Mouse (Mus musculus): ENCODE measurements around the gene Khdc1c. TPM values are rescaled to one million over a fixed set of nuclear protein-coding genes. Genes with fewer than 3 reads are reported as not detected.
"Not testable (repeated sequence)": the region's sequence is repeated elsewhere in the genome, so short reads cannot be mapped to it uniquely, and the experiment has no call there.

The Khdc1c gene
- polyA plus RNA-seq (2015; fragmentation: Nextera tagmentation; extraction: Ambion mirVana), result not detected in 2 replicates

- H3K27me3 ChIP-seq; H3K4me1 ChIP-seq; H3K9ac ChIP-seq; H3K9me3 ChIP-seq; H3K4me3 ChIP-seq; ATAC-seq (ENCODE audit: low FRiP score, low read depth); H3K27ac ChIP-seq; H3K4me2 ChIP-seq (replicated peaks); H3K36me3 ChIP-seq: not testable (repeated sequence)
- 65% methylated on average over 1 of the region's 1 CpGs for WGBS
Observed at GRCm38 (mm10) chr1:21368031-21368430, at the start of gene Khdc1c. Khdc1c (plus strand) TSS chr1:21368331.

GRCm38 (mm10) chr1:21320271-21320670, 47.9 kb upstream of the Khdc1c start:
- 91% methylated on average over 5 of the region's 5 CpGs for WGBS
- H3K9ac ChIP-seq; H3K27me3 ChIP-seq; H3K9me3 ChIP-seq; H3K4me3 ChIP-seq; ATAC-seq (ENCODE audit: low FRiP score, low read depth); H3K36me3 ChIP-seq; H3K27ac ChIP-seq; H3K4me1 ChIP-seq; H3K4me2 ChIP-seq (replicated peaks): not testable (repeated sequence)

DNA sequence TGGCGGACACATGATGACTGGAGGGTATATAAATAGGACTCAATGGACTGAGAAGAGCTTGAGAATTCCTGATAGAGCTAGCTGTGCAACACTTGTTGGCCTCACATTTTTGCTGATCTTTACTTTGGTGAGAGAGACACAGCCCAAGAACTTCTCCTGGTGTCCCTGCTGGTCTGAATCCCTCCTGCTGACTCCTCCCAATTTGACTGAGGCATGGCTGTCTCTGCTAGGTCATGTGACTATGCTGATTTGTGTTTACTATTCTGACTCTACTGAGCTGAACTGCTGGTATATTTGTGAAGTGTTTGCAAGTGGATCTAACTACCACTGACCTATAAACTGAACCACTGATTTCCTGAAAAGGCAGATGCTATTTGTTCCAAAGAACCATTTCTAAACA, 46.5 kb upstream of the Khdc1c start:
- no peaks in the 10 kb centered on the region for H3K27me3 ChIP-seq
- H3K36me3 ChIP-seq, result no peaks in the 10 kb centered on the region
- no peak for ATAC-seq (ENCODE audit: low FRiP score, low read depth)
- WGBS, result 87% methylated on average over 1 of the region's 1 CpGs
- H3K4me1 ChIP-seq, result no peaks in the 10 kb centered on the region
- no peak overlapping the region for H3K27ac ChIP-seq
- no peaks in the 10 kb centered on the region for H3K9me3 ChIP-seq
- H3K9ac ChIP-seq, result no peak overlapping the region
- no peak overlapping the region for H3K4me2 ChIP-seq (replicated peaks)
- no peak overlapping the region for H3K4me3 ChIP-seq

GRCm38 (mm10) chr1:21323996-21324574, 44.0 kb upstream of the Khdc1c start:
- H3K9me3 ChIP-seq, result no peaks in the 10 kb centered on the region
- H3K9ac ChIP-seq, result no peak overlapping the region
- WGBS, result 74% methylated on average over 1 of the region's 1 CpGs
- no peaks in the 10 kb centered on the region for H3K27me3 ChIP-seq
- no peak overlapping the region for H3K27ac ChIP-seq
- no peak for ATAC-seq (ENCODE audit: low FRiP score, low read depth)
- H3K4me3 ChIP-seq, result no peak overlapping the region
- no peaks in the 10 kb centered on the region for H3K4me1 ChIP-seq
- H3K36me3 ChIP-seq, result no peaks in the 10 kb centered on the region
- H3K4me2 ChIP-seq (replicated peaks), result no peak overlapping the region

GRCm38 (mm10) chr1:21324633-21325032, 43.5 kb upstream of the Khdc1c start:
- ATAC-seq (ENCODE audit: low FRiP score, low read depth), result no peak
- Histone ChIP-seq H3K9me3 (no peaks in the 10 kb centered on the region), H3K4me1 (no peaks in the 10 kb centered on the region), H3K9ac (no peak overlapping the region), H3K36me3 (no peaks in the 10 kb centered on the region), H3K4me2 (replicated peaks) (no peak overlapping the region), H3K4me3 (no peak overlapping the region), H3K27me3 (no peaks in the 10 kb centered on the region), H3K27ac (no peak overlapping the region)
- 67% methylated on average over 1 of the region's 1 CpGs for WGBS

DNA sequence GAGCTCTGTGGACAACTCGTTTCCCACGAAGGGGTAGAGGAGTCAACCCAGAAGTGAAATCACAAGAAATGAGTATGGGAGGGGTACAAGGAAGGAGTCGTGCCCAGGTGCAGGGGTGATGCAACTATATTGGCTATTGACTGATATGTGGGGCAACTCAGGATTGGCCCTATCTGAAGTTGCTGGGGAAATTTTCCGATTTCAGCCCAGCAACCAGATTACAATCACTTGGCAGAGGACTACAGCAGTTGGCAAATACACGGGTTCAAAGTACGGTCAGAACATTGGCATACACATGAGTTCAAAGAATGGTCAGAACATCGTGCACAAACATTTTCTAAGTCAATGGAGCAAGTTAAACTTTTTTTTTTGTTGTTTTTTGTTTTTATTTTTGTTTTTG, 41.4 kb upstream of the Khdc1c start:
- H3K9me3 ChIP-seq, result no peaks in the 10 kb centered on the region
- no peak for ATAC-seq (ENCODE audit: low FRiP score, low read depth)
- no peak overlapping the region for H3K27ac ChIP-seq
- no peak overlapping the region for H3K4me2 ChIP-seq (replicated peaks)
- H3K9ac ChIP-seq, result no peak overlapping the region
- WGBS, result 93% methylated on average over 7 of the region's 7 CpGs
- H3K4me3 ChIP-seq, result no peak overlapping the region
- H3K27me3 ChIP-seq, result no peaks in the 10 kb centered on the region
- no peaks in the 10 kb centered on the region for H3K36me3 ChIP-seq
- H3K4me1 ChIP-seq, result no peaks in the 10 kb centered on the region

DNA sequence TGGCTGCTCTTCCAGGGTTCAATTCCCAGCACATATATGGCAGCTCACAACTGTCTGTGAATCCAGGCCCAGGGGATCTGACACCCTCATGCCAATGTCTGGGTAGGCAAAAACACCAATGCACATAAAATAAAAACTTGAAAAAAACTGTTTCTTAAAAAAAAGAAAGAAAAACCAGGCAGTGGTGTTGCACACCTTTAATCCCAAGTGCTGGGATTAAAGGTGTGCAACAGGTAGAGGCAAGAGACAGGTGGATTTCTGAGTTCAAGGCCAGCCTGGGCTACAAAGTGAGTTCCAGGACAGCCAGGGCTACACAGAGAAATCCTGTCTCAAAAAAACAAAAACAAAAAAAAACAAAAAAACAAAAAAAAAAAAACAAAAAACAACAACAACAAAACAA, 37.0 kb upstream of the Khdc1c start:
- H3K36me3 ChIP-seq; H3K9me3 ChIP-seq; H3K4me1 ChIP-seq; H3K9ac ChIP-seq; ATAC-seq (ENCODE audit: low FRiP score, low read depth); H3K4me3 ChIP-seq; H3K4me2 ChIP-seq (replicated peaks); H3K27ac ChIP-seq; H3K27me3 ChIP-seq: not testable (repeated sequence)

GRCm38 (mm10) chr1:21333222-21333973, 34.7 kb upstream of the Khdc1c start:
- ATAC-seq (ENCODE audit: low FRiP score, low read depth), result no peak

GRCm38 (mm10) chr1:21335836-21336235, 32.3 kb upstream of the Khdc1c start:
- no peaks in the 10 kb centered on the region for H3K4me1 ChIP-seq
- no peak overlapping the region for H3K4me3 ChIP-seq
- H3K9me3 ChIP-seq, result no peaks in the 10 kb centered on the region
- H3K27me3 ChIP-seq, result no peaks in the 10 kb centered on the region
- no peak for ATAC-seq (ENCODE audit: low FRiP score, low read depth)
- no peak overlapping the region for H3K27ac ChIP-seq
- H3K9ac ChIP-seq, result no peak overlapping the region
- H3K36me3 ChIP-seq, result no peaks in the 10 kb centered on the region
- no peak overlapping the region for H3K4me2 ChIP-seq (replicated peaks)

More at GRCm38 (mm10) chr1:21333222-21333973, 34.7 kb upstream of the Khdc1c start:
- 83% methylated on average over 16 of the region's 16 CpGs for whole genome bisulfite sequencing
- Histone ChIP-seq H3K9me3 (no peaks in the 10 kb centered on the region), H3K4me2 (replicated peaks) (no peak overlapping the region), H3K9ac (no peak overlapping the region), H3K4me1 (no peaks in the 10 kb centered on the region), H3K27ac (no peak overlapping the region), H3K4me3 (no peak overlapping the region), H3K36me3 (no peaks in the 10 kb centered on the region), H3K27me3 (no peaks in the 10 kb centered on the region)

DNA sequence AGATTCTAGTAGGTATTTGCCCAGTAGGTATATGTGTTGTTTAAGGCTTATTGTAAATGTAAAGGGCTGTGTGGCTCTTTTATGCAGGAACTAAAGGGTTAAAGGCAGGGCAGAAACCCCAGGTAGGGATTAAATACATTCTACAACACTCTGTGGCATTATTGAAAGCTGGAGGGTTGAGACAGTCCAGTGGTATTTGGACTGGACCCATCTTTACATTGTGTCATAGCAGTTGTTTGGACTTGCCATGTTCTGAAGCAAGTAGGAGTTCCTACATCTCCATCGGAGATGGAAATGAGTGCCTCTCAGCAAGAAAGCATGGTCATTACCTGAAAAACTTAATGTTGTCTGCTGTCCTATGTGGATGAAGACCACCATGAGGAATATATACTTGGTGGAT, 27.4 kb upstream of the Khdc1c start:
- ATAC-seq (ENCODE audit: low FRiP score, low read depth), result no peak
- H3K4me3 ChIP-seq, result no peak overlapping the region
- H3K27ac ChIP-seq, result no peak overlapping the region
- H3K9me3 ChIP-seq, result no peaks in the 10 kb centered on the region
- H3K9ac ChIP-seq, result no peak overlapping the region
- no peaks in the 10 kb centered on the region for H3K4me1 ChIP-seq
- H3K36me3 ChIP-seq, result no peaks in the 10 kb centered on the region
- H3K4me2 ChIP-seq (replicated peaks), result no peak overlapping the region
- 97% methylated on average over 1 of the region's 1 CpGs for WGBS
- H3K27me3 ChIP-seq, result no peaks in the 10 kb centered on the region

- 62% methylated on average over 4 of the region's 4 CpGs for WGBS
- H3K4me1 ChIP-seq, result no peaks in the 10 kb centered on the region
- no peak overlapping the region for H3K9ac ChIP-seq
- H3K27ac ChIP-seq, result no peak overlapping the region
- H3K4me2 ChIP-seq (replicated peaks), result no peak overlapping the region
- ATAC-seq (ENCODE audit: low FRiP score, low read depth), result no peak
- H3K9me3 ChIP-seq, result no peaks in the 10 kb centered on the region
- no peak overlapping the region for H3K4me3 ChIP-seq
- H3K36me3 ChIP-seq, result no peaks in the 10 kb centered on the region
- H3K27me3 ChIP-seq, result no peaks in the 10 kb centered on the region
Observed at GRCm38 (mm10) chr1:21344253-21344652, 23.9 kb upstream of the Khdc1c start.

DNA sequence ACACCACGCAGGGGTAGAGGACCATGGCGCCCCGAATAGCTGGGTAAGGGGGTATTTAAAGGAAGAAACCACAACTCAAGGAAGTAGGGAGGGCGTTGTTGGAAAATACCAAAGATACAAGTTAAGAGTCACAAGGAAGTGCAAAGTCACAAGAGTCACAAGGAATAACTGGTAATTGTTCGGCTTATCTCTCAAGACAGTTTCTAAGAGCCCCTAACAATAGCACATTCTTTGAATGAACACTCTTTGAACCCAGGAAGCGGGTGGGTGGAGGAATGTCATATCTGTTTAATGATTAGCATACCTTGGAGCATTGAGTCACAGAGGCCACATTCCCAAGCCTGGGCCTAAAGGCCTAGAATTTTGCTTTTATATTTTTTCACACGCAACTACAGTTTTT, 23.4 kb upstream of the Khdc1c start:
- H3K27me3 ChIP-seq; H3K4me1 ChIP-seq; H3K27ac ChIP-seq; H3K9me3 ChIP-seq; H3K36me3 ChIP-seq; H3K4me3 ChIP-seq; H3K4me2 ChIP-seq (replicated peaks); H3K9ac ChIP-seq; ATAC-seq (ENCODE audit: low FRiP score, low read depth): not testable (repeated sequence)
- 89% methylated on average over 7 of the region's 7 CpGs for WGBS

DNA sequence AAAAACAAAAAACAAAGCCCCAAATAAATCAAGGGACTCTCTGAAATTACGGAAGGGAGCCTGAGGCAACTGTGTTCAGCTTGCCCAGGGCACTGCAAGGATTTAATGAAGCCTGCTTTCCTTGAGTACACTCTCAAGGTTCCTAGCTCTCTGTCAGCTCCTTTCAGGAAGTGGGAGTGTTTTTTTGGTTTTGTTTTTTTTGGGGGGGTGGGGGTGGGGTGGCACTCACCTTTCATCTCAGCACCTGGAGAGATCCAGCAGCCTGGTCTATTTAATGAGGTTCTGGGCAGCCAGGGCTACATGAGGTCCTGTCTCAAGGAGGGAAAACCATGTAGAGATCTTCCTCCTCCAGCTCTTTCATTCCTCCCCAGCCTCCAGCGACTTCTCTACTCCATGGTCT, 18.8 kb upstream of the Khdc1c start, which contains the start of gene Khdc1a:
Gene Khdc1a, plus strand, starts transcription at position 301 of the 400 bp plus-strand sequence.
- H3K36me3 ChIP-seq, result no peaks in the 10 kb centered on the region
- H3K9me3 ChIP-seq, result no peaks in the 10 kb centered on the region
- 67% methylated on average over 2 of the region's 2 CpGs for WGBS
- H3K9ac ChIP-seq, result no peak within 1 kb of the TSS
- no peaks in the 10 kb centered on the region for H3K27me3 ChIP-seq
- H3K27ac ChIP-seq, result no peak within 1 kb of the TSS
- H3K4me3 ChIP-seq, result no peak within 1 kb of the TSS
- no peak within 1 kb of the TSS for H3K4me2 ChIP-seq (replicated peaks)
- H3K4me1 ChIP-seq, result no peaks in the 10 kb centered on the region
- no peak for ATAC-seq (ENCODE audit: low FRiP score, low read depth)
